Mouse (Mus musculus) midbrain, embryonic 12.5 days (tissue): ENCODE measurements around the gene Ghr. TPM values are rescaled to one million over a fixed set of nuclear protein-coding genes. Genes with fewer than 3 reads are reported as not detected.

Experiments
- ATAC-seq: fragments of 200-750 bp; cut with Nextera tagmentation; 2 replicates; pipeline ENCODE4 v1.8.0; 2017; ENCODE audit warnings: low read depth, moderate TSS enrichment, moderate library complexity; ENCODE audit not compliant: low FRiP score
- H3K27ac ChIP-seq: fragments of 300-500 bp; sonication (generic); replicated peaks from 2 replicates; pipeline ENCODE4 v1.5.1; 2016; ENCODE audit warnings: mild to moderate bottlenecking
- H3K27me3 ChIP-seq: fragments of 300-500 bp; sonication (generic); 2 replicates; pipeline ENCODE4 v1.6.1; 2016; ENCODE audit warnings: mild to moderate bottlenecking
- H3K36me3 ChIP-seq: fragments of 300-500 bp; sonication (generic); 2 replicates; pipeline ENCODE4 v1.6.1; 2016
- H3K4me1 ChIP-seq: fragments of 300-500 bp; sonication (generic); 2 replicates; pipeline ENCODE4 v1.6.1; 2016
- H3K4me2 ChIP-seq: fragments of 300-500 bp; sonication (generic); replicated peaks from 2 replicates; pipeline ENCODE4 v1.6.1; 2016; ENCODE audit warnings: mild to moderate bottlenecking, moderate library complexity
- H3K4me3 ChIP-seq: fragments of 300-500 bp; sonication (generic); 2 replicates; pipeline ENCODE4 v1.5.1; 2016; ENCODE audit warnings: mild to moderate bottlenecking
- H3K9ac ChIP-seq: fragments of 300-500 bp; sonication (generic); replicated peaks from 2 replicates; pipeline ENCODE4 v1.6.1; 2016; ENCODE audit warnings: mild to moderate bottlenecking, moderate library complexity
- H3K9me3 ChIP-seq: fragments of 300-500 bp; sonication (generic); 2 replicates; pipeline ENCODE4 v1.6.1; 2016; ENCODE audit warnings: mild to moderate bottlenecking
- WGBS: fragments of 180-500 bp; shearing (Covaris S2); methylation state at CpG from one replicate; pipeline ENCODE4 v1.1.7; 2016; 5-methylcytosine and 5-hydroxymethylcytosine counted together
- polyA plus RNA-seq: library from polyadenylated mRNA; unstranded; fragments of >200 nt; fragmentation: Nextera tagmentation; extraction: Ambion mirVana; gene quantifications from 2 replicates; pipeline ENCODE4 v1.2.1, GENCODE M21; 2016

The Ghr gene
- polyA plus RNA-seq, 1 experiment from 2014 or later = 18.0 TPM

GRCm38 (mm10) chr15:3344555-3344954, 238.7 kb downstream of the Ghr start:
- H3K27ac ChIP-seq = no peak overlapping the region
- ATAC-seq = no peak
- H3K27me3 ChIP-seq = no peaks in the 10 kb centered on the region
- 88% methylated on average over 4 of the region's 4 CpGs for WGBS
- no peak overlapping the region for H3K9ac ChIP-seq
- no peak overlapping the region for H3K4me3 ChIP-seq
- no peaks in the 10 kb centered on the region for H3K4me1 ChIP-seq
- no peaks in the 10 kb centered on the region for H3K36me3 ChIP-seq
- H3K4me2 ChIP-seq = no peak overlapping the region
- no peaks in the 10 kb centered on the region for H3K9me3 ChIP-seq

DNA sequence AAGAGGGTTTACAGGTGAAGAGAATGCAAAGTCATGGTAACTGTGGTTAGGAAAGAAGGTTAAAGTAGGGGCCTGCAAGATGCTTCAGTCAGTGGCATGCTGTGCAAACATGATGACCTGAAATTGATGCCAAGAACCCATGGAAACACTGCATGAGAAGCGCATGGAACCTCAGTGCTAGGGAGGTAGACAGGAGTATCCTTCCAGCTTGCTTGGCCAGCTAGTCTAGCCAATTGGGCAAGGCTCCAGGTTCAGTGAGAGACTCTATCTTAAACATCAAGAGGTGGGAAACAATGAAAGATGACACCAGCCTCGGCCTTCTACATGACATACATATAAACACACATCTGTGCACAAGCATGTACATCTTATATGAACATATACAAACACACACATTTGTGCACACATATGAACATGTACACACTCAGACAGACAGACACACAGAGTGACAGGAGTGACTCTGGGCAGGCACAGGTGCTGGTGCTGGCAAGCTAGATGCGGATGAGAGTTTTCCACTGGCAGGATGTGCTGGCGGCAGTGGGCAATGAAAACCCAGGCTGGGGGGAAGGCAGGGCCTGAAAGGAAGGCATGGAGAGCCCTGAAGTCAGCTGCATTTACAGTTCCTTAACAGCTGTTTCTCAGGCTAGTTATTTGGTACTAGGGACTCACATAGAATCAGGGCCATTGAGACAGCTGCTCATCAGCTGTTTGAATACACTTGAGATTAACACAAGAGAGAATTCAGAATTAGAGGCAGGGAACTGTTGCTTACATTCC, 241.3 kb downstream of the Ghr start:
- no peaks in the 10 kb centered on the region for H3K27me3 ChIP-seq
- H3K9me3 ChIP-seq = no peaks in the 10 kb centered on the region
- ATAC-seq = no peak
- no peak overlapping the region for H3K4me3 ChIP-seq
- H3K27ac ChIP-seq = no peak overlapping the region
- 94% methylated on average over 4 of the region's 4 CpGs for WGBS
- H3K36me3 ChIP-seq = no peaks in the 10 kb centered on the region
- no peak overlapping the region for H3K4me2 ChIP-seq
- H3K4me1 ChIP-seq = no peaks in the 10 kb centered on the region
- no peak overlapping the region for H3K9ac ChIP-seq

GRCm38 (mm10) chr15:3339847-3340246, 243.4 kb downstream of the Ghr start:
- Histone ChIP-seq H3K9me3 (no peaks in the 10 kb centered on the region), H3K9ac (no peak overlapping the region), H3K36me3 (no peaks in the 10 kb centered on the region), H3K4me3 (no peak overlapping the region), H3K27ac (no peak overlapping the region), H3K4me2 (no peak overlapping the region), H3K27me3 (no peaks in the 10 kb centered on the region), H3K4me1 (no peaks in the 10 kb centered on the region)
- no peak for ATAC-seq
- WGBS = 79% methylated on average over 3 of the region's 3 CpGs

DNA sequence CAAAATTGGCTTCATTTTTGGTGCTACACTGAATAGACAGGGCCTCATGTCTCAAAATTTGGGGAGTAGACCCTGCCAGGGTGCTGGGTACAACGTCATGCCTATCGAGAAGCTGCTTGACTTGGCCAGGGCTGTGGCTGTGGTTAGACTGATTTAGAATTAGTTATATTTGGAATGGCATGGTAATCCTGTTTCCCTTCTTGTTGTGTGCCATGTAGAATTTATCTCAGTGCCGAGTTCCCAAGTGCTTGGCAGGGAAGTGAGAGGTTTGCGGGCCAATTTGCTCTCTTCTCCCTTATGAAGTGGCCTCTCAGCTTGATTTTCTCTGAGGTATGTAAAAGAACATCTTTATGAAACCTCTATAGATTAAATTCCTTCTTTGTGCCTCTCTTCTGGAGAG, 250.8 kb downstream of the Ghr start:
- no peak overlapping the region for H3K4me2 ChIP-seq
- H3K27me3 ChIP-seq = no peaks in the 10 kb centered on the region
- H3K27ac ChIP-seq = no peak overlapping the region
- 91% methylated on average over 4 of the region's 4 CpGs for WGBS
- ATAC-seq = no peak
- no peak overlapping the region for H3K9ac ChIP-seq
- no peaks in the 10 kb centered on the region for H3K9me3 ChIP-seq
- H3K36me3 ChIP-seq = no peaks in the 10 kb centered on the region
- H3K4me3 ChIP-seq = no peak overlapping the region
- no peaks in the 10 kb centered on the region for H3K4me1 ChIP-seq

GRCm38 (mm10) chr15:3331813-3332212, 251.5 kb downstream of the Ghr start:
- Histone ChIP-seq H3K36me3 (no peaks in the 10 kb centered on the region), H3K27ac (no peak overlapping the region), H3K4me1 (no peaks in the 10 kb centered on the region), H3K4me3 (no peak overlapping the region), H3K4me2 (no peak overlapping the region), H3K9me3 (no peaks in the 10 kb centered on the region), H3K9ac (no peak overlapping the region), H3K27me3 (no peaks in the 10 kb centered on the region)
- 69% methylated on average over 2 of the region's 2 CpGs for WGBS
- no peak for ATAC-seq

DNA sequence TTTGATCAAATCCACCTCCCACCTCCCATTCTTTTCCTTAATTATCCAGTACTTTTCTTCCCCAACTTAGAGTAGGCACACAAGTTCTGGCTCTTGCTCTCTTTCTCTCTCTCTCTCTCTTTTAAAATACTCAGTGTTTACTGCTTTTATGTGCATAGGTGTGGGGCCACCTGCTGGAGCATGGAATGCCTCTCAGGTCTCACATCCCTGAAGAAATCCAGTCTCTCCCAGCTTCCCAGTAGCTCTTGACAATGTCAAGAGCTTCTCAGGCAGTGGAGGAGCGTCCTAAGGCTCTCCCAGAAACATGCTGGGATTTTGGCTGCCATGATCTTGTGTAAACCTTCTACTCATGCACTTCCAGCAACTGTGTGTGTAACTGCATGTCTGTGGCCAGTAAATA, 253.0 kb downstream of the Ghr start:
- H3K4me2 ChIP-seq = no peak overlapping the region
- ATAC-seq = no peak
- no peaks in the 10 kb centered on the region for H3K27me3 ChIP-seq
- H3K9ac ChIP-seq = no peak overlapping the region
- no peaks in the 10 kb centered on the region for H3K4me1 ChIP-seq
- no peak overlapping the region for H3K4me3 ChIP-seq
- no peaks in the 10 kb centered on the region for H3K9me3 ChIP-seq
- no peak overlapping the region for H3K27ac ChIP-seq
- WGBS = 76% methylated on average over 1 of the region's 1 CpGs
- H3K36me3 ChIP-seq = no peaks in the 10 kb centered on the region

DNA sequence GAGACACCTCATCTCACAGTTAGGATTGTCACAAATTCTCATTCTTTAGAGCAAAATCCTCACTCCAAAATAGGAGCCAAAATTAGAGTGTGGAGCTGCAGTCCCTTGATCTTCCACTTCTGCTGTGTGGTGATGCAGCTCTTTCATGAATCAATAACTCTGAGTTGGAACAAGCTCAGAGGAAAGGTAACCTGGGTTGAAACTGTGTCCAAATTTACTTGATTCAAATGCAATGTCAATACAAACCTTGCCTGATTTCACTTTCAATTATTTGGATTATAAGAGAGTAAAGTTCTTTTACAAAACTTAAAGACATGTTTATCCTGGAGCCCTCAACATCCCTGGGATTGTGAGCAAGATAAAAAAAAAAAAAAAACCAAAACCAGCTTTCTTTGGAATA, 260.3 kb downstream of the Ghr start:
- ATAC-seq = no peak
- Histone ChIP-seq H3K4me1 (no peaks in the 10 kb centered on the region), H3K9me3 (no peaks in the 10 kb centered on the region), H3K4me2 (no peak overlapping the region), H3K36me3 (no peaks in the 10 kb centered on the region), H3K27ac (no peak overlapping the region), H3K9ac (no peak overlapping the region), H3K27me3 (no peaks in the 10 kb centered on the region), H3K4me3 (no peak overlapping the region)

- WGBS = 69% methylated on average over 9 of the region's 9 CpGs
- no peaks in the 10 kb centered on the region for H3K27me3 ChIP-seq
- peak; percentile 19; the same call in 1 of the 2 replicates for ATAC-seq
Observed at GRCm38 (mm10) chr15:3319929-3320328, 263.4 kb downstream of the Ghr start.

GRCm38 (mm10) chr15:3316617-3317016, 266.7 kb downstream of the Ghr start:
- Histone ChIP-seq H3K9ac (no peak overlapping the region), H3K4me2 (no peak overlapping the region), H3K36me3 (no peaks in the 10 kb centered on the region), H3K9me3 (no peaks in the 10 kb centered on the region), H3K4me3 (no peak overlapping the region), H3K27ac (no peak overlapping the region), H3K27me3 (no peaks in the 10 kb centered on the region), H3K4me1 (no peaks in the 10 kb centered on the region)
- WGBS = 67% methylated on average over 2 of the region's 2 CpGs
- ATAC-seq = no peak

More at GRCm38 (mm10) chr15:3319929-3320328, 263.4 kb downstream of the Ghr start:
- no peaks in the 10 kb centered on the region for H3K4me1 ChIP-seq
- no peak overlapping the region for H3K4me2 ChIP-seq
- no peaks in the 10 kb centered on the region for H3K9me3 ChIP-seq
- H3K9ac ChIP-seq = no peak overlapping the region
- H3K4me3 ChIP-seq = no peak overlapping the region
- no peaks in the 10 kb centered on the region for H3K36me3 ChIP-seq
- H3K27ac ChIP-seq = no peak overlapping the region

GRCm38 (mm10) chr15:3312937-3313336, 270.4 kb downstream of the Ghr start:
- no peaks in the 10 kb centered on the region for H3K27me3 ChIP-seq
- no peaks in the 10 kb centered on the region for H3K4me1 ChIP-seq
- no peaks in the 10 kb centered on the region for H3K36me3 ChIP-seq
- H3K4me2 ChIP-seq = no peak overlapping the region
- H3K4me3 ChIP-seq = no peak overlapping the region
- no peak overlapping the region for H3K27ac ChIP-seq
- no peak overlapping the region for H3K9ac ChIP-seq
- no peaks in the 10 kb centered on the region for H3K9me3 ChIP-seq
- no peak for ATAC-seq

DNA sequence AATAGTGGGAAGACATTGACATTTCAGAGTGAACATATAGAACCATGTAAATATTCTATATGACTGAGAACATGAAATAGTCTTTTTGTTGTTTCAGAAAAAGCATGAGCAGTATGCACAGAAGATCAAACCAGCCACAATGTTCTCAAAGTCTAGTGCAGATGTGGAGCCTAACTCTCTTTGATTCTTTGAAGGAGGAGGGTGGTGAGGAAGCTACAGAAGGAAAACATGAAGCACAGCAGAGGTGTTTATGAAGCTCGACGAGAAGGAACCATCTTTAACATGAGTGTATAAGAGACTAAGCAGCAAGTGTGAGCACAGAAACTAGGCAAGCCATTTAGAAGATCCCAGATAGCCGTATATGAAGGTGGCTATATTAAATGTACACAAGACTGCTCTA, 273.4 kb downstream of the Ghr start:
- no peak overlapping the region for H3K27ac ChIP-seq
- H3K4me2 ChIP-seq = no peak overlapping the region
- H3K4me3 ChIP-seq = no peak overlapping the region
- no peaks in the 10 kb centered on the region for H3K27me3 ChIP-seq
- no peak for ATAC-seq
- no peak overlapping the region for H3K9ac ChIP-seq
- no peaks in the 10 kb centered on the region for H3K9me3 ChIP-seq
- no peaks in the 10 kb centered on the region for H3K4me1 ChIP-seq
- H3K36me3 ChIP-seq = no peaks in the 10 kb centered on the region
- WGBS = 89% methylated on average over 3 of the region's 3 CpGs

GRCm38 (mm10) chr15:3303426-3303825, 279.9 kb downstream of the Ghr start, which contains the start of gene Ccdc152:
Gene Ccdc152, minus strand, starts transcription at chr15:3303526.
- no peak within 1 kb of the TSS for H3K4me2 ChIP-seq
- H3K9me3 ChIP-seq = no peaks in the 10 kb centered on the region
- H3K9ac ChIP-seq = no peak within 1 kb of the TSS
- ATAC-seq = no peak
- no peaks in the 10 kb centered on the region for H3K36me3 ChIP-seq
- H3K27me3 ChIP-seq = no peaks in the 10 kb centered on the region
- H3K27ac ChIP-seq = no peak within 1 kb of the TSS
- no peaks in the 10 kb centered on the region for H3K4me1 ChIP-seq
- H3K4me3 ChIP-seq = no peak within 1 kb of the TSS
- 91% methylated on average over 12 of the region's 12 CpGs for WGBS
